Mouse (Mus musculus): ENCODE data around the gene Glis2. TPM values are rescaled to one million over a fixed set of nuclear protein-coding genes. Genes with fewer than 3 reads are reported as not detected.

Glis2 gene
- polyA plus RNA-seq, 2 experiments from 2014 or later, result 0.71 TPM; not detected in 1

- ATAC-seq, result no peak
Observed at GRCm38 (mm10) chr16:4641119-4641838, 46.8 kb downstream of the Glis2 start.

- ATAC-seq, result no peak
Observed at GRCm38 (mm10) chr16:4642190-4642589, 47.7 kb downstream of the Glis2 start.

GRCm38 (mm10) chr16:4642937-4643336, 48.4 kb downstream of the Glis2 start:
- ATAC-seq, result no peak

GRCm38 (mm10) chr16:4643670-4644419, 49.3 kb downstream of the Glis2 start:
- no peak for ATAC-seq

- no peak for ATAC-seq
Observed at GRCm38 (mm10) chr16:4645867-4646266, 51.4 kb downstream of the Glis2 start.

GRCm38 (mm10) chr16:4646831-4647230, 52.3 kb downstream of the Glis2 start:
- ATAC-seq, result no peak

- no peak for ATAC-seq
Observed at GRCm38 (mm10) chr16:4647651-4648141, 53.2 kb downstream of the Glis2 start.

- ATAC-seq, result no peak
Observed at GRCm38 (mm10) chr16:4648416-4649023, 54.0 kb downstream of the Glis2 start.

- no peak for ATAC-seq
Observed at GRCm38 (mm10) chr16:4649211-4649610, 54.7 kb downstream of the Glis2 start.

GRCm38 (mm10) chr16:4649692-4650091, 55.2 kb downstream of the Glis2 start:
- ATAC-seq, result no peak

GRCm38 (mm10) chr16:4650161-4650560, 55.6 kb downstream of the Glis2 start:
- ATAC-seq, result no peak

- no peak for ATAC-seq
Observed at GRCm38 (mm10) chr16:4651081-4651480, 56.6 kb downstream of the Glis2 start.

- ATAC-seq, result no peak
Observed at GRCm38 (mm10) chr16:4651624-4652023, 57.1 kb downstream of the Glis2 start.

- ATAC-seq, result no peak
Observed at GRCm38 (mm10) chr16:4652707-4653416, 58.3 kb downstream of the Glis2 start.

GRCm38 (mm10) chr16:4654706-4655105, 60.2 kb downstream of the Glis2 start:
- ATAC-seq, result no peak

- no peak for ATAC-seq
Observed at GRCm38 (mm10) chr16:4655251-4655734, 60.8 kb downstream of the Glis2 start.

- ATAC-seq, result no peak
Observed at GRCm38 (mm10) chr16:4655764-4656570, 61.5 kb downstream of the Glis2 start.

GRCm38 (mm10) chr16:4656571-4657081, 62.1 kb downstream of the Glis2 start:
- no peak for ATAC-seq

- no peak for ATAC-seq
Observed at GRCm38 (mm10) chr16:4658781-4659245, 64.3 kb downstream of the Glis2 start.

GRCm38 (mm10) chr16:4659326-4659725, 64.8 kb downstream of the Glis2 start:
- ATAC-seq, result no peak

GRCm38 (mm10) chr16:4661605-4662004, 67.1 kb downstream of the Glis2 start:
- no peak for ATAC-seq
